Mouse (Mus musculus): Measurements from ENCODE around the gene Vamp4. TPM values are rescaled to one million over a fixed set of nuclear protein-coding genes. Genes with fewer than 3 reads are reported as not detected.

The Vamp4 gene
- total and polyA plus RNA-seq, 3 experiments = 9.6 to 17.1 TPM; not detected in 1

DNA sequence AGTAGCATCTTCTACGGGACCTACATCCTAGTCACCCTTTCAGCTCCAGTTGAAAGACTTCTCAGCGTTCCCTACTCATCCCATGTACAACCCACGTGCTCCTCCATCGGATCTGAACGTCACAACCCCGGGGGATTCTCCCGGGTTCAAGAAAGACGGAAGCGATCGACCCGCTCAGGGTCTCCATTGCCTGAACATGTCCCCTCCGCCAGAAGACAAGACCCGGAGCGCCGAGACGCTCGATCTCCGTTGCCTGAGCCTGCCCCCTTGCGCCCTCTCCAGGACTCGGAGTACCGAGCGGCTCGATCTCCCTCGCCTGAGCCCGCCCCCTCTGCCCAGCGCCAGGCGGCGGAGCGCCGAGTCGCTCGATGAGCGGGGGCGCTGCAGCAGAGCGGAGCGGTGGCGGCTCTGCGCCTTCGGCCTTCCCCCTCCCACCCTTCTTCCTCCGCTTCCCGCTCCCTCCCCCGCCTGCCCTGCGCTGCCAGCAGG is at the start of gene Vamp4 (continued):
- TF ChIP-seq MEF2A (IDR thresholded peaks at IDR 0.05; ENCODE audit: extremely low read depth, insufficient replicate concordance, low read depth, low read length, poor library complexity, severe bottlenecking) (no peak), ZMIZ1 (IDR thresholded peaks at IDR 0.05; ENCODE audit: low read depth, low read length) (peak; percentile 32; the same call in 1 of the 2 replicates), RCOR1 (IDR thresholded peaks at IDR 0.05; ENCODE audit: low read depth, low read length) (no peak; the same call in 1 of the 2 replicates), KAT2A (conservative IDR thresholded peaks at IDR 0.05; ENCODE audit: low read depth, low read length) (no peak)

DNA sequence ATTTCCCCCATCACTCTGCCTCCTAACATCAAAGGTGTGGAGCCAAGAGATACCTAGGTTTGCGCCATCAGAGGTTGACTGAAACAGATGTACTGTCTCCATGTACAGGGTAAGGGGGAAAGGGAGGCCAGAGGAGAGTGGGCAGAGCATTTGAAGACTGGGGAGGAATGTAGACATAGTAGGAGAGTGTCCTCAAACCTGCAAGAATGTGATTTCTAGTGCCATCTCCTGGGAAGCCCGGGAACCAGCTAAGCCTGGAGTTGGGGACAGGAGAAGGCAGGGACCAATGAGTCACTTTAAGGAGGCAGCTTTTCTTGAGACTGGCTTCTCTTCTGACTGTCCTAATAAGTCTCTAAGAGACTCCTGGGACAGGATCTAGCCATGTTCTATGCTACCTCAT is 40.7 kb upstream of the Vamp4 start:
- no peaks in the 10 kb centered on the region for H3K27me3 ChIP-seq (ENCODE audit: control insufficient read depth in 1 of 2, insufficient read depth in 2 of 2, low read length in 2 of 2)
- no peak overlapping the region for H3K9ac ChIP-seq (ENCODE audit: control insufficient read depth, low read depth, low read length, poor library complexity, severe bottlenecking)
- no peaks in the 10 kb centered on the region for H3K9me3 ChIP-seq (replicated peaks; ENCODE audit: insufficient read depth, low read length)
- H3K27ac ChIP-seq (ENCODE audit: control insufficient read depth, low read depth, low read length) = no peak overlapping the region
- no peaks in the 10 kb centered on the region for H3K36me3 ChIP-seq (ENCODE audit: control insufficient read depth in 1 of 2, insufficient read depth in 2 of 2, low read length in 2 of 2)
- no peak overlapping the region for H3K4me3 ChIP-seq (ENCODE audit: control insufficient read depth in 1 of 2, insufficient read depth in 1 of 2, low read depth in 2 of 2, low read length in 2 of 2)
- no peaks in the 10 kb centered on the region for H3K4me1 ChIP-seq (ENCODE audit: control insufficient read depth in 1 of 2, insufficient read depth in 2 of 2, low read length in 2 of 2)
- H3K79me2 ChIP-seq (ENCODE audit: control insufficient read depth, insufficient read depth, low read length, poor library complexity) = no peaks in the 10 kb centered on the region
- TF ChIP-seq SIN3A (IDR thresholded peaks at IDR 0.05; ENCODE audit: low read length) (no peak), CTCF (IDR thresholded peaks at IDR 0.05 in 2 of 3, conservative IDR thresholded peaks at IDR 0.05 in 1 of 3; ENCODE audit: control insufficient read depth in 1 of 3, insufficient read depth in 1 of 3, low read depth in 2 of 3, low read length in 3 of 3, poor library complexity in 1 of 3, severe bottlenecking in 1 of 3) (no peak), MAFK (IDR thresholded peaks at IDR 0.05; ENCODE audit: borderline replicate concordance, low read depth, low read length) (no peak), TBP (IDR thresholded peaks at IDR 0.05; ENCODE audit: low read depth, low read length) (no peak), SMC3 (IDR thresholded peaks at IDR 0.05; ENCODE audit: low read depth, low read length) (no peak), MAZ (IDR thresholded peaks at IDR 0.05; ENCODE audit: low read depth, low read length) (no peak), ZMIZ1 (IDR thresholded peaks at IDR 0.05; ENCODE audit: low read depth, low read length) (no peak), MYB (IDR thresholded peaks at IDR 0.05; ENCODE audit: low read depth, low read length) (no peak), ELF1 (IDR thresholded peaks at IDR 0.05; ENCODE audit: low read depth, low read length) (no peak), GABPA (IDR thresholded peaks at IDR 0.05; ENCODE audit: low read depth, low read length) (no peak), CHD2 (IDR thresholded peaks at IDR 0.05; ENCODE audit: low read length) (no peak), NELFE (IDR thresholded peaks at IDR 0.05; ENCODE audit: low read depth, low read length) (no peak), KAT2A (conservative IDR thresholded peaks at IDR 0.05; ENCODE audit: low read depth, low read length) (no peak)
- no peak for DNase-seq (ENCODE audit: low read depth, low spot score)

DNA sequence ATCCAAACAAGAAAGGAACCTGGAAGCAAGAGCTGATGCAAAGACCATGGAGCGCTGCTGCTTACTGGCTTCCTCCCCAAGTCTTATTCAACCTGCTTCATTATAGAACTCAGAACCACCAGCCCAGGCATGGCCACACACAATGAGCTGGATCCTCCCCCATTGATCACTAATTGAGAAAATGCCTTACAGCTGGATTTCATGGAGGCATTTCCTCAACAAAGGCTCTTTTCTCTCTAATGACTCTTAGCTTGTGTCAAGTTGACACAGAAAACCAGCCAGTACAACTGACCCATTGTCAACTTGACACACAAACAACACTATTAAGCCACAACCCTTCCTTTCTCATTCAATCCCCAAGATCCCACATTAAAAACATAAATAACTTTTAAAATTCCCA is 39.6 kb upstream of the Vamp4 start:
- Histone ChIP-seq H3K27ac (ENCODE audit: control insufficient read depth, low read depth, low read length) (no peak overlapping the region), H3K9me3 (replicated peaks; ENCODE audit: insufficient read depth, low read length) (no peaks in the 10 kb centered on the region), H3K36me3 (ENCODE audit: control insufficient read depth in 1 of 2, insufficient read depth in 2 of 2, low read length in 2 of 2) (no peaks in the 10 kb centered on the region), H3K4me1 (ENCODE audit: control insufficient read depth in 1 of 2, insufficient read depth in 2 of 2, low read length in 2 of 2) (no peaks in the 10 kb centered on the region), H3K27me3 (ENCODE audit: control insufficient read depth in 1 of 2, insufficient read depth in 2 of 2, low read length in 2 of 2) (no peaks in the 10 kb centered on the region), H3K9ac (ENCODE audit: control insufficient read depth, low read depth, low read length, poor library complexity, severe bottlenecking) (no peak overlapping the region), H3K4me3 (ENCODE audit: control insufficient read depth in 1 of 2, insufficient read depth in 1 of 2, low read depth in 2 of 2, low read length in 2 of 2) (no peak overlapping the region), H3K79me2 (ENCODE audit: control insufficient read depth, insufficient read depth, low read length, poor library complexity) (no peaks in the 10 kb centered on the region)
- TF ChIP-seq MAFK (IDR thresholded peaks at IDR 0.05; ENCODE audit: borderline replicate concordance, low read depth, low read length) (no peak), SMC3 (IDR thresholded peaks at IDR 0.05; ENCODE audit: low read depth, low read length) (no peak), JUND (IDR thresholded peaks at IDR 0.05; ENCODE audit: low read depth, low read length) (no peak), CTCF (IDR thresholded peaks at IDR 0.05 in 2 of 3, conservative IDR thresholded peaks at IDR 0.05 in 1 of 3; ENCODE audit: control insufficient read depth in 1 of 3, insufficient read depth in 1 of 3, low read depth in 2 of 3, low read length in 3 of 3, poor library complexity in 1 of 3, severe bottlenecking in 1 of 3) (no peak), POLR2AphosphoS5 (IDR thresholded peaks at IDR 0.05; ENCODE audit: borderline replicate concordance, low read depth, low read length) (no peak), E2F4 (IDR thresholded peaks at IDR 0.05; ENCODE audit: borderline replicate concordance, low read depth, low read length) (no peak), ZC3H11A (IDR thresholded peaks at IDR 0.05; ENCODE audit: low read depth, low read length) (no peak), SIN3A (IDR thresholded peaks at IDR 0.05; ENCODE audit: low read length) (no peak), USF2 (IDR thresholded peaks at IDR 0.05; ENCODE audit: borderline replicate concordance in 1 of 2, insufficient read depth in 1 of 2, low read depth in 1 of 2, low read length in 2 of 2) (no peak), MEF2A (IDR thresholded peaks at IDR 0.05; ENCODE audit: extremely low read depth, insufficient replicate concordance, low read depth, low read length, poor library complexity, severe bottlenecking) (no peak), NRF1 (IDR thresholded peaks at IDR 0.05; ENCODE audit: insufficient read depth, low read depth, low read length, poor library complexity, severe bottlenecking) (no peak), USF1 (IDR thresholded peaks at IDR 0.05; ENCODE audit: low read depth, low read length) (no peak), HCFC1 (IDR thresholded peaks at IDR 0.05; ENCODE audit: low read depth, low read length) (no peak), TBP (IDR thresholded peaks at IDR 0.05; ENCODE audit: low read depth, low read length) (no peak)
- no peak for DNase-seq (ENCODE audit: low read depth, low spot score)

All from MEL (cell line).